Mouse (Mus musculus): Measurements from ENCODE around the gene Arvcf.

Gene Arvcf

DNA sequence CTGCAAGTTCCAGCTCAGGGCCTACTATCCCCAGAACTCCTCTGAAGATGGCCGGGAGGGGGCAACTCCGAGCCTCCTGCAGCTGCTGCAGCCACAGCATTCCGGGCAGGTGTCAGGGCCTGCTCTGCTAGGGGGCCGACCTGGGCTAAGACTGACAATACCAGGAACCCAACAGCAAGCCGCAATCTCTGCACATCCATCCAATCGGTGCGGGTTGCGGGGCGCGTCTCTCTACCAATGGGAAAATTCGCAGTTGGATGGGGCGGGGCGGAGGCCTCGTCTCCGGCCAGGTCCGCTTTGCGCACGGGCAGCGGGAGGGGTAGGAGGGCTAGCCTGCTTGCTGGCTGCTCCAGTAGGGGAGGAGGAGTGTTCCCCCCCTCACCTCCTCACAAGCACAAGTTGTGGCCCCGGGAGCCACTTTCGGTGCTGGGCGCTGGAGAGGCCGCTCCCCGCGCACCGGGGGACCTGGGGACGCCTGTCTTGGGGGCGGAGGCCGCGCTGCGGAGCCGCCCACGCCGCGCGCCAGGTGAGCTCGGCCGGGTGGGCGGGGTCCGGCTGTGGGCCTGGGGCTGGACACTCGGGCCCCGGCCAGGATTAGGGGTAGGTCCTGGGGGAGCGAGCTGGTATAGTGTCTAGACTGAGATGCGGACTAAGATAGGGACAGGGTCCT, at the start of gene Arvcf, which contains the start of gene Tango2:
Gene Arvcf, plus strand, starts transcription at position 252 of the 670 bp plus-strand sequence.
Gene Tango2, minus strand, starts transcription at position 173 of the 670 bp plus-strand sequence.
- peak; percentile 76 for ATAC-seq (ENCODE audit: low TSS enrichment)

DNA sequence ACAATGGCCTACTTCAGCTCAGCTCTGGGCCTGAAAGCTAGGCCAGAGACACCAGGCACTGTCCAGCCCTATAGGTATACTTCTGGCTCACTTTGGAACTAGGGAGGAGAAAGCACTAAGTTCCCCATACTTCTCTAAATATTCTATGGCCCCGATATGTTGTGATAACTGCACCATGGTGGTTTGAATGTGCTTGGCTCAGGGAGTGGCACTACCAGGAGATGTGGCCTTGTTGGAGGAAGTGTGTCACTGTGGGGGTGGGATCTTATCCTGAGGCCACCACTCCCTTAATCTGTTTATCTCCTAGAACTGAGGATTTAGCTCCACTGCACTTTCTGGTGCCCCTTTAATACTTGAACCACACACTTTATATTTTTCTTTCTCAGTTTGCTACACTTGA, 39.8 kb upstream of the Arvcf start:
- ATAC-seq (ENCODE audit: low TSS enrichment) = no peak

DNA sequence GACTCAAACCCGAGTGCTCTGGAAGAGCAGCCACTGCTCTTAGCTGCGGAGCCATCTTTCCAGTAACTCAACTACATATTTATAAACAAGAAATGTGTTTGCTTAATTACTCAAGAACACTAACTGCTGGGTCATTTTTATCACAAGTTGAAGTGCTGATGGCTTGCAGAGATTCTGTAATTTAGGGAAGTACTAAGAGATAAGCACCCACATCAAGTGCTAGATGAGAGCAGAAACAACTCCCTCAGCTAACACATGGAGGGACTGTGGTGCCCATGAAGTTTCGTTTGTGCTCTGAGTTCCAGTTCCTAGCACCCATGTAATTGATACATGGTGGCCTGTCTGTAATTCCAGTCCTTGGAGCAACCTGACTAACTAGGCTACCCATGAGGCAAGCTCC, 29.0 kb upstream of the Arvcf start:
- no peak for ATAC-seq (ENCODE audit: low TSS enrichment)

- no peak for ATAC-seq (ENCODE audit: low TSS enrichment)
Measured at GRCm38 (mm10) chr16:18321443-18321842, 26.5 kb upstream of the Arvcf start.

GRCm38 (mm10) chr16:18323460-18323859, 24.5 kb upstream of the Arvcf start:
- ATAC-seq (ENCODE audit: low TSS enrichment) = no peak

GRCm38 (mm10) chr16:18324031-18324430, 24.0 kb upstream of the Arvcf start:
- no peak for ATAC-seq (ENCODE audit: low TSS enrichment)

DNA sequence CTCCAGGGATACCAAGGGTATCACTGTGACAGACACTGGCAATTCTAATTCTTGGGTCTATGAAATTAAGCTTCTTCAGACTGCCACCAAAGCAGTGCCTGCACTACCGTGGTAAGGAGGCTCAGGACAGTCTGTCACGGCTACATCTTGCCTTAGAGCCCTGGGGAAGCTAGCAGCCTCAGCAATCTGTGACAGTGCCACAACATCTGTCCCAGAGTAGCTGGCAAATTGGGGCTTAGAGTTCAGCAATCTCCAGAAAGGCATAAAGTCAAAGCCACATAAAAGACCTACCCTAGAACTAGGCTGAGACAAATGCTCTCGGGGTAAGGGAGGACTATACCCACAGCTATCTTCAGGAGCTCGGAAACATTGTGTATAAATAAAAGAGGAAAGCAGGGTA, 22.2 kb upstream of the Arvcf start:
- no peak for ATAC-seq (ENCODE audit: low TSS enrichment)

- ATAC-seq (ENCODE audit: low TSS enrichment) = no peak
Measured at GRCm38 (mm10) chr16:18327936-18328335, 20.0 kb upstream of the Arvcf start.

GRCm38 (mm10) chr16:18328524-18328923, 19.5 kb upstream of the Arvcf start:
- ATAC-seq (ENCODE audit: low TSS enrichment) = no peak

GRCm38 (mm10) chr16:18333976-18334375, 14.0 kb upstream of the Arvcf start:
- ATAC-seq (ENCODE audit: low TSS enrichment) = no peak

GRCm38 (mm10) chr16:18335981-18336380, 12.0 kb upstream of the Arvcf start:
- no peak for ATAC-seq (ENCODE audit: low TSS enrichment)

GRCm38 (mm10) chr16:18337261-18337660, 10.7 kb upstream of the Arvcf start:
- ATAC-seq (ENCODE audit: low TSS enrichment) = no peak

GRCm38 (mm10) chr16:18339866-18340265, 8.1 kb upstream of the Arvcf start:
- no peak for ATAC-seq (ENCODE audit: low TSS enrichment)

GRCm38 (mm10) chr16:18341605-18342004, 6.4 kb upstream of the Arvcf start:
- no peak for ATAC-seq (ENCODE audit: low TSS enrichment)

DNA sequence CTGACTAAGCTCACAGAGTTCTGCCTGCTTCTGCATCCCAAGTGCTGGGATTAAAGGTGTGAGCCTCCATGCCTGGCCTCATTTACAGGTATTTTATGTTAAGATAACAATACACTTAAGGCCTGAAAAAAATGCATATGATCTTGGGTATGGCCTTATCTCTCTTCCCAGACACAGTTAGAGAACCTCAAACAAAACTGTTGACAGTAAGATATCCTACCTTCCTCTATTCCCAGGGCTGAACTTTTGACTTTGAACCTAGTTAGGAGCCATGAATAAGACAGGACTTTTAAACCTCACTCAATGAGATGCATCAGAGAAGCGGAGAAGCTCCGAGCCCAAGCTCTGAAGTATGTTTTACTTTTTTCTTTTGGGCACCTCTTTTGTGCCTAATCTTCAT, 5.9 kb upstream of the Arvcf start:
- no peak for ATAC-seq (ENCODE audit: low TSS enrichment)

DNA sequence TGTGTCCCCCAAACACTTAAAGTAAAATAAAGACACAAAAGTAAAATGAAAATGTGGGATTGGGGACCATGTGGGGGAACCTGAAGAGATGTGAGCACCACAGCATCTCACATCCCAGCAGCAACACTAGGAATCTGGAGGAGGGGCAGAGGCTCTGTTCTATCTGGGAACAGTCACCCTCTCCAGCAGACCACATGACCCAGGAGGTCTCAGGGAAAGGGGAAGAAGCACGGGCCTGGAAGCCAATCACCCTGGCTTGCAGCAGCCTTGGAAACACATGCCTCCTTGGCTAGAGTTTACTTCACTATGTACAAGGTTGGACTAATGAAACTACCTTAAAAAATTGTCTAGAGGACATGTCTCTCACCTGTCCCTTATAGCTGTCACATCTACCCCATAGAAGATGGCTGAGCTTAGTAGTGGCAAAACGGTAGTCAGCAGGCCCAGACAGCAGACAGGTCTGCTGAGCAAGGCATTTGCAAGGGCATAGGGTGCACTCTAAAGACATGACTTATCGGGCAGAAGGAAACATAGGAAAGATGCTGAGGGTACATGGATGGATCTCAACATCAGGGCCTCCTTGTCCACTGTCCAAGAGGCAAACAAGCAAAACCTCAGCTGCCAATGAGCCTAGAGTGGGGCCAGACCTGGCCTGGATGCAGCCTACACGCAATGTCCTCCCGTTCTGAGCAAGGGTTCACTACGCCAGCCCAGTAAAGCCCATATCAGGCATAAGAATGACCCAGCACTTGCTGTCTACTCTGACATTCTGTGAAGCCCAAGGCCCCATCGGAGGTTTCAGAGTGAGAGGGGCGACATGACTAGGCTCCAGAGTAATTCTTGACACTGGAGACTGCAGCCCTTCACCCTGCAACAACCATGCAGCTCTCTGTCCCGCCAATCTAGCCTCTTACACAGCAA, 5.1 kb upstream of the Arvcf start:
- ATAC-seq (ENCODE audit: low TSS enrichment) = no peak

GRCm38 (mm10) chr16:18343778-18344177, 4.2 kb upstream of the Arvcf start:
- peak; percentile 76 for ATAC-seq (ENCODE audit: low TSS enrichment)

DNA sequence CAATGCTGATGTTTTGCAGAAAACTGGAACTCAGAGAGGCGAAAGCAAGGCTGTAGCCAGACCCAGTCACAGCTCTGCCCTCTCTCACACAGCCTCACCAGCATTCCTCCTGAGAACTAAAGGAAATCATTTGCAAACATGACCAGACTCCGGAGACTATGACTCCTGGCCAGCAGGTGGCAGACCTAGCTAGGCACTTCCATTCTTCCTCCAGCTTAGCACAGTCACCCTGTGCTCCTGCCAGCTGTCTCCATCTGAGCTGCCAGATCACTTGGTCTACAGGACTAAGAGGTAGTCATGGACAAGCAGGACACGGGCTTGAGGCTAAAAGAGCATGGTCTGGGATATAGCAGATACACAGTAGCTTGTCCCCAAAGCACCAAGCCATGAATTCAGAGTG, 2.7 kb upstream of the Arvcf start:
- ATAC-seq (ENCODE audit: low TSS enrichment) = peak; percentile 27; the same call in 1 of the 2 replicates

GRCm38 (mm10) chr16:18348601-18349175, 706 bp downstream of the Arvcf start:
- ATAC-seq (ENCODE audit: low TSS enrichment) = no peak

GRCm38 (mm10) chr16:18349761-18350325, 1.9 kb downstream of the Arvcf start:
- no peak for ATAC-seq (ENCODE audit: low TSS enrichment)

DNA sequence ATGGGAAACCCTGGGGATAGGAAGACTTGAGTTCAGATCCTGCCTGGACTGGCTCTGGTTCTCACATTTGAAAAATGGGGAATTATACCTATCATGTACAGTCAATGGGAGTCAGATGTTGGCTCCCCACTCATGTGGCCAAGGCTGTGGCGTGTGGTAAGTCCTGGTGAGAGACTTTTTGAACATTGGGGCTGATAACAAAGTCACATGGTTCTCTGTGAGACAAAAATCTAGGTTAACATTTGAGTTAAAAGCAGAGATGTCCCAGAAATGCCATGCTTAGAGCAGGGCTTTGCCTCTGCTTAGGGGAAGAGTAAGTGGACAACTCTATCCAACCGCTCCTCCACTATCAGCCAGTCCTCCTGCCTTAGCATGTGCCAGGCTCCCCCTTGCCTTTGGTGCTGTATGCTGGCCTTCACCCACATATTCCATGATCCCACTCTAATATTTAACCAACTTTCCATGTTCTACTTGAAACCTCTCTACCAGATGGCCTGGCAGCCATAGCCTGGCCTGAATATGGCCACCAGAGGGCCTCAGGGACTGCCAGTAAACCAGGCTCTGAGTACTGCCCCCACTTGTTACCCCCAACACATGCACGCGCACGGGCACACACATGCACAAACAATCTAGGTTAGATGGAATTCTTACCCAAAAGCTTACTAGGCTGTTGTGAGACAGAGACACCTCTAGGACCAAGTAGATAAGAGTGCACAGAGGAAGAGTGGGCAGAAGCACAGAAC, 3.5 kb downstream of the Arvcf start:
- ATAC-seq (ENCODE audit: low TSS enrichment) = no peak

- ATAC-seq (ENCODE audit: low TSS enrichment) = no peak
Measured at GRCm38 (mm10) chr16:18353106-18353505, 5.1 kb downstream of the Arvcf start.
